Mouse (Mus musculus) stomach, postnatal 0 days (tissue): ENCODE measurements at regions not wholly inside any gene's neighbourhood (a gene's known extent, or its start where the extent isn't known, plus 50 kb on each side); places are given as distances from the start of the nearest gene placed in this dataset.

Experiments
- CTCF ChIP-seq: IDR thresholded peaks from 2 replicates; pipeline ENCODE4 v1.5.1; 2016; ENCODE audit warnings: antibody characterized with exemption, low read depth, mild to moderate bottlenecking, moderate library complexity
- EP300 ChIP-seq: optimal IDR thresholded peaks from 2 replicates; pipeline ENCODE3; 2016; ENCODE audit warnings: antibody characterized with exemption

GRCm38 (mm10) chr10:125070246-125070645, 319.0 kb downstream of the Slc16a7 start:
- TF ChIP-seq CTCF: no peak
- no peak for TF ChIP-seq EP300
